Mouse (Mus musculus) lung, postnatal 0 days (tissue): ENCODE results near the gene Cyp51.

Source experiments
- CTCF ChIP-seq: IDR thresholded peaks from 2 replicates; pipeline ENCODE4 v1.5.1; 2016; ENCODE audit warnings: antibody characterized with exemption, mild to moderate bottlenecking
- EP300 ChIP-seq: IDR thresholded peaks from 2 replicates; pipeline ENCODE4 v1.6.1; 2016; ENCODE audit warnings: antibody characterized with exemption, mild to moderate bottlenecking, control low read depth

- no peak for TF ChIP-seq CTCF
- TF ChIP-seq EP300: no peak
These were observed 63.6 kb downstream of the Cyp51 start for GRCm38 (mm10) chr5:4040922-4041321.
